In the genomic region with DNA sequence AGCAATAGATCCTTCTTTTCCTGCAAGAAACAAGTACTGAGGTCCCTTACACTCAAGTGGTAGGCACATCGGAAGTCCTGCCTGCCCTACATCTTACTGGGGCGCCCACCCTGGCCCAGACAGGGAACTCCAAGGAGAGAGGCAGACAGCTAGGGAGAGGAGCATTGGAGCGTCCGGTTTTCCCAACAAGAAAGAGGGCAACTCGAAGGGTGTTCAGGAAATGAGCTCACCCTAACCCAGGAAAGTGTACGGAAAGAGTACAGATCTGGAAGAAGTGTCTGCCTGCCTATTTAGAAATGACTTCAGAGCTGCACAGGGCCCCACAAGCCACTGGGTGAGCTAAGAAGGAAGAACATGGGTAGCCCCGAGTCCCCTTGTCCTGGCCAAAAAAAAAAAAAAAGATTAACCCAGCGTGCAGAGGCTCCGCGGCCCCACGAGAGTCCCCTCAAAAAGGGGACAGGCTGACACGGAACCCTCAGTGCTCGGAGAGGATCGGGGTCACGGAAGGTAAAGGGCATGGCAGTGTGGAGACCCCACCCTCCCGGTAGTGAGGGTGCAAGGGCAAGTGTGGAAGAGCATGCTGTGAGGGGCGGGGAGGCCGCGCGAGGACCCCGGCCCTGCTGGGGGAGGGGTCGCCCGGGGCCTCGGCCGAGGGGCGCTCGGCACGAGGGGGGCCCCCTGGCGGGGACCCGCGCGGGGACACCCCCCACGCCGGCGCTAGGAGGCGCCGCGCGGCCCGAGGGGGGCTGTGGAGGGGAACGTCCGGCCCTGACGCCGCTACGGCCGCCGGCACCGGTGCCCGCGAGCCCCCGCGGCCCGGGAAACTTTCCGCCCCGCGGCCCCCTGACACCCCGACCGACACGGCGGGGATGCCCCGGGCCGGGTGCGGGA, we compare ENCODE assay signal across 8 mouse cellular contexts. TPM values are rescaled to one million over a fixed set of nuclear protein-coding genes. Genes with fewer than 3 reads are reported as not detected.
DNase-seq lines count a peak whose midpoint lies in the region; ATAC-seq lines count a peak whose summit lies in the region.

No protein-coding gene starts in this region.

- H3K9me3 ChIP-seq in liver, embryonic 11.5 days (ENCODE audit: control insufficient read depth, low read length), result no peaks in the 10 kb centered on the region

- H3K9ac ChIP-seq in liver, embryonic 11.5 days (ENCODE audit: low read depth, low read length), result peak overlapping the region; percentile 86

- peak overlapping the region; percentile 83 for H3K27ac ChIP-seq in liver, embryonic 11.5 days (ENCODE audit: low read depth, low read length)

- H3K4me3 ChIP-seq in liver, embryonic 11.5 days (ENCODE audit: low read depth, low read length), result peak overlapping the region; percentile 89

- ATAC-seq in liver, embryonic 11.5 days (replicated peaks; ENCODE audit: low FRiP score), result no peak

- no peaks in the 10 kb centered on the region for H3K27me3 ChIP-seq in liver, embryonic 11.5 days (replicated peaks; ENCODE audit: control insufficient read depth, insufficient read depth, low read length)

- H3K4me2 ChIP-seq in liver, embryonic 11.5 days, result peak overlapping the region; percentile 97

- WGBS in liver, embryonic 11.5 days, result under 1% methylated on average over 38 of the region's 63 CpGs

- H3K36me3 ChIP-seq in liver, embryonic 11.5 days (ENCODE audit: control insufficient read depth, insufficient read depth, low read length), result no peaks in the 10 kb centered on the region

- H3K4me1 ChIP-seq in liver, embryonic 11.5 days (replicated peaks; ENCODE audit: control insufficient read depth, insufficient read depth, low read length), result peaks cover 38% of the 10 kb centered on the region

- peak; percentile 13 to 16 for DNase-seq in left cerebral cortex, adult 8-10 months (ENCODE audit: low spot score in 2 of 2)
- no peak for DNase-seq in left cerebral cortex, adult 11 months (ENCODE audit: low spot score)
- peak; percentile 47 for DNase-seq in cerebellum, adult 8-10 months
- peak; percentile 51 for DNase-seq in gastrocnemius, postnatal 10 days
- peak; percentile 58 for DNase-seq in induced T-regulatory cell, adult 2 months (ENCODE audit: low read depth)
- DNase-seq in liver, embryonic 11.5 days (ENCODE audit: low spot score), result peak; percentile 62
- peak; percentile 46 for DNase-seq in neural tube, embryonic 10.5 days (ENCODE audit: extremely low spot score, low spot score)
- DNase-seq in thymus, postnatal 0 days (ENCODE audit: low spot score), result peak; percentile 53

RNA-seq across cellular contexts. Expression of a gene that starts 1.0 kb away (rescaled TPM):
- 100 to 1,000 TPM; 236 to 263 (median 255) TPM for total RNA-seq in left cerebral cortex, adult 8-10 months (2022)
- total RNA-seq in gastrocnemius, postnatal 10 days (2021), result 10 to 100 TPM; 71.6 to 82.8 TPM
- 72.5 and 93.9 TPM in 2 replicates for polyA plus RNA-seq in liver, embryonic 11.5 days (2014; fragmentation: Nextera tagmentation; extraction: Ambion mirVana)
- polyA plus RNA-seq in thymus, postnatal 0 days (2015; fragmentation: Nextera tagmentation; extraction: Ambion mirVana), result 104 and 122 TPM in 2 replicates
